Mouse (Mus musculus) lung, postnatal 4 days (tissue): ENCODE results near the gene Susd5.

ENCODE experiments used
- DNase-seq, 2 experiments: peaks; one replicate each; pipeline ENCODE4 v3.0.0; 2021

Susd5 gene

GRCm38 (mm10) chr9:114057090-114057796 lies at the start of gene Susd5:
Gene Susd5, plus strand, starts transcription at chr9:114057140.
- no peak for DNase-seq

GRCm38 (mm10) chr9:114007850-114008350 lies 49.0 kb upstream of the Susd5 start:
- DNase-seq: no peak

- DNase-seq: no peak
Measured at GRCm38 (mm10) chr9:114009526-114009925, 47.4 kb upstream of the Susd5 start.

GRCm38 (mm10) chr9:114011203-114011602 lies 45.7 kb upstream of the Susd5 start:
- DNase-seq: no peak

GRCm38 (mm10) chr9:114014034-114014433 lies 42.9 kb upstream of the Susd5 start:
- no peak for DNase-seq

GRCm38 (mm10) chr9:114015724-114016123 lies 41.2 kb upstream of the Susd5 start:
- no peak for DNase-seq

- DNase-seq: no peak
Measured at GRCm38 (mm10) chr9:114016402-114016801, 40.5 kb upstream of the Susd5 start.

GRCm38 (mm10) chr9:114019012-114019762 lies 37.8 kb upstream of the Susd5 start:
- no peak for DNase-seq

GRCm38 (mm10) chr9:114022141-114022540 lies 34.8 kb upstream of the Susd5 start:
- DNase-seq: no peak

GRCm38 (mm10) chr9:114025182-114025581 lies 31.8 kb upstream of the Susd5 start:
- no peak for DNase-seq

- DNase-seq: no peak
Measured at GRCm38 (mm10) chr9:114025846-114026245, 31.1 kb upstream of the Susd5 start.

GRCm38 (mm10) chr9:114026261-114026934 lies 30.5 kb upstream of the Susd5 start:
- DNase-seq: peak; percentile 78 to 83

GRCm38 (mm10) chr9:114040945-114041344 lies 16.0 kb upstream of the Susd5 start:
- no peak for DNase-seq

GRCm38 (mm10) chr9:114042490-114042889 lies 14.4 kb upstream of the Susd5 start:
- no peak for DNase-seq

- DNase-seq: no peak
Measured at GRCm38 (mm10) chr9:114044446-114044845, 12.5 kb upstream of the Susd5 start.

- DNase-seq: no peak
Measured at GRCm38 (mm10) chr9:114046028-114046427, 10.9 kb upstream of the Susd5 start, which contains the start of gene Fbxl2. Gene Fbxl2, minus strand, starts transcription at chr9:114046191.

GRCm38 (mm10) chr9:114046676-114047075 lies 10.3 kb upstream of the Susd5 start:
- no peak for DNase-seq

- DNase-seq: no peak
Measured at GRCm38 (mm10) chr9:114050106-114050505, 6.8 kb upstream of the Susd5 start.

- DNase-seq: no peak
Measured at GRCm38 (mm10) chr9:114050778-114051177, 6.2 kb upstream of the Susd5 start.

- DNase-seq: no peak
Measured at GRCm38 (mm10) chr9:114052031-114052430, 4.9 kb upstream of the Susd5 start.

- DNase-seq: no peak
Measured at GRCm38 (mm10) chr9:114052866-114053265, 4.1 kb upstream of the Susd5 start.

- DNase-seq: no peak
Measured at GRCm38 (mm10) chr9:114068494-114069053, 11.6 kb downstream of the Susd5 start.

- no peak for DNase-seq
Measured at GRCm38 (mm10) chr9:114069372-114069771, 12.4 kb downstream of the Susd5 start.
